Mouse (Mus musculus): Measurements from ENCODE around the gene Tnk1.

DNA sequence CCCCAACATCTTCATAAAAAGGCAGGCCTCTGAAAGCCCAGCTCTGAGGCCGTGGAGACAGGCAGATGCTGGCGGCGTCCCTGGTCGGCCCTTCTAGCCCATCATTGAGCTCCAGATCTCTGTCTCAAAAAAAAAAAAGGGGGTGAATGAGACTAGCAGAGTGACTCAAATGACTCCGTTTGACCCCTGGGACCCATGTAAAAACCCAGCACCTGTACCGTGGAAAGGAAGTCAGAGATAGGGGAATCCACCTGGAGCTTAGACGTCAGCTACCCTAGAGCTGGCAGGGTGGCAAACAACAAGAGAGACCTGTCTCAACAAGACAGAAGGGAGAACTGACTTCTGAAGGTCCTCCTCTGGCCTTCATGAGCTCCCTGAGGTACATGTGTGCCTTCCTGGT is 13.3 kb upstream of the Tnk1 start:
- TF ChIP-seq CTCF (IDR thresholded peaks at IDR 0.05; ENCODE audit: extremely low read depth, insufficient read depth, insufficient read length, insufficient replicate concordance) (no peak), POLR2A (IDR thresholded peaks at IDR 0.05; ENCODE audit: low read depth, low read length) (no peak)
